Mouse (Mus musculus): ENCODE data around the gene Card11.

- TF ChIP-seq CTCF (IDR thresholded peaks at IDR 0.05; ENCODE audit: low read depth, low read length) (no peak), GATA2 (IDR thresholded peaks at IDR 0.05; ENCODE audit: borderline replicate concordance, low read depth, low read length) (no peak), GATA1 (IDR thresholded peaks at IDR 0.05; ENCODE audit: borderline replicate concordance, low read length) (no peak), TAL1 (conservative IDR thresholded peaks at IDR 0.05; ENCODE audit: low read depth, low read length) (no peak)
These were observed 14.9 kb downstream of the Card11 start for GRCm38 (mm10) chr5:140985311-140986050.

Measured in G1E (cell line).